8 mouse cellular contexts compared by ENCODE assay signal in genomic region chr5:72182804-72183203, GRCm38 (mm10). TPM values are rescaled to one million over a fixed set of nuclear protein-coding genes. Genes with fewer than 3 reads are reported as not detected.
DNase-seq lines count a peak whose midpoint lies in the region; ATAC-seq lines count a peak whose summit lies in the region.

No protein-coding gene starts in this region.

- DNase-seq in 416B (ENCODE audit: low read depth), result peak; percentile 66
- peak; percentile 59 to 67 for DNase-seq in lung, postnatal 4 days
- no peak for DNase-seq in right cerebral cortex, adult 18-20 months
- DNase-seq in right cerebral cortex, postnatal 10 days (ENCODE audit: low spot score in 2 of 2), result no peak
- DNase-seq in kidney, adult 18-20 months, result no peak

- ATAC-seq in CD4-positive, CD25-positive, alpha-beta regulatory T cell, adult 4 months, result peak; percentile 95
- peak; percentile 81 for ATAC-seq in hematopoietic stem cell, adult 5-6 weeks (replicated peaks in 1 of 2; ENCODE audit: insufficient read depth in 1 of 2, low FRiP score in 2 of 2, low TSS enrichment in 1 of 2, low read depth in 1 of 2, poor library complexity in 2 of 2, severe bottlenecking in 2 of 2)
- no peak for ATAC-seq in cerebellum, adult (ENCODE audit: insufficient number of reproducible peaks, low FRiP score, low TSS enrichment)

RNA-seq across cellular contexts. Expression of gene Commd8, which starts 14.8 kb away (rescaled TPM):
- 100 to 1,000 TPM; 160 to 172 TPM for polyA plus RNA-seq in CD4-positive, CD25-positive, alpha-beta regulatory T cell, adult 4 months (2017; shearing (Covaris generic))
- 57.9 and 60.8 TPM in 2 replicates for total RNA-seq in hematopoietic stem cell, adult 5-6 weeks (2017)

Comparison
In these comparisons a context has a peak if more than half of its experiments do, and no peak if none do; other contexts are left out.
1. DNase-seq: peak in 416B (single experiment) and lung, postnatal 4 days (2 of 2); none in right cerebral cortex, adult 18-20 months (single experiment), right cerebral cortex, postnatal 10 days (0 of 2) and kidney, adult 18-20 months (single experiment).